Mouse (Mus musculus) neural tube, embryonic 15.5 days (tissue): Measurements from ENCODE around the gene Tbc1d9. TPM values are rescaled to one million over a fixed set of nuclear protein-coding genes. Genes with fewer than 3 reads are reported as not detected.
"Not testable (repeated sequence)": the region's sequence is repeated elsewhere in the genome, so short reads cannot be mapped to it uniquely, and the experiment has no call there.

ENCODE experiments used
- ATAC-seq: fragments of 200-750 bp; cut with Nextera tagmentation; 2 replicates; pipeline ENCODE4 v1.8.0; 2017; ENCODE audit warnings: mild to moderate bottlenecking, moderate TSS enrichment, moderate library complexity; ENCODE audit not compliant: low FRiP score
- H3K27ac ChIP-seq: fragments of 300-500 bp; sonication (generic); replicated peaks from 2 replicates; pipeline ENCODE4 v1.5.1; 2015; ENCODE audit warnings: mild to moderate bottlenecking, inconsistent platforms
- H3K27me3 ChIP-seq: fragments of 300-500 bp; sonication (generic); replicated peaks from 2 replicates; pipeline ENCODE4 v1.6.1; 2015; ENCODE audit warnings: inconsistent platforms
- H3K36me3 ChIP-seq: fragments of 300-500 bp; sonication (generic); 2 replicates; pipeline ENCODE4 v1.6.1; 2015; ENCODE audit warnings: inconsistent platforms
- H3K4me1 ChIP-seq: fragments of 300-500 bp; sonication (generic); 2 replicates; pipeline ENCODE4 v1.6.1; 2015; ENCODE audit warnings: inconsistent platforms
- H3K4me2 ChIP-seq: fragments of 300-500 bp; sonication (generic); 2 replicates; pipeline ENCODE4 v1.6.1; 2015; ENCODE audit warnings: inconsistent platforms, mild to moderate bottlenecking, moderate library complexity
- H3K4me3 ChIP-seq: fragments of 300-500 bp; sonication (generic); replicated peaks from 2 replicates; pipeline ENCODE4 v1.5.1; 2015; ENCODE audit warnings: mild to moderate bottlenecking, inconsistent platforms
- H3K9ac ChIP-seq: fragments of 300-500 bp; sonication (generic); replicated peaks from 2 replicates; pipeline ENCODE4 v1.6.1; 2015; ENCODE audit warnings: mild to moderate bottlenecking, inconsistent platforms
- H3K9me3 ChIP-seq: fragments of 300-500 bp; sonication (generic); replicated peaks from 2 replicates; pipeline ENCODE4 v1.6.1; 2016; ENCODE audit warnings: inconsistent platforms
- WGBS: fragments of 180-500 bp; shearing (Covaris S2); methylation state at CpG from one replicate; pipeline ENCODE4 v1.1.7; 2015; ENCODE audit warnings: mixed read lengths; 5-methylcytosine and 5-hydroxymethylcytosine counted together
- polyA plus RNA-seq: library from polyadenylated mRNA; unstranded; fragments of >200 nt; fragmentation: Nextera tagmentation; extraction: Ambion mirVana; gene quantifications from 2 replicates; pipeline ENCODE4 v1.2.1, GENCODE M21; 2015

The Tbc1d9 gene
- polyA plus RNA-seq, 1 experiment from 2014 or later = 14.4 TPM

- no peak overlapping the region for H3K9ac ChIP-seq
- no peak overlapping the region for H3K27ac ChIP-seq
- no peaks in the 10 kb centered on the region for H3K27me3 ChIP-seq
- no peak overlapping the region for H3K4me3 ChIP-seq
- no peaks in the 10 kb centered on the region for H3K4me1 ChIP-seq
- ATAC-seq = no peak
- 78% methylated on average over 4 of the region's 4 CpGs for WGBS
- H3K9me3 ChIP-seq = no peaks in the 10 kb centered on the region
- no peak overlapping the region for H3K4me2 ChIP-seq
- no peaks in the 10 kb centered on the region for H3K36me3 ChIP-seq
Observed at GRCm38 (mm10) chr8:83297375-83297774, 132.2 kb downstream of the Tbc1d9 start.

GRCm38 (mm10) chr8:83300135-83300534 lies 135.0 kb downstream of the Tbc1d9 start:
- no peaks in the 10 kb centered on the region for H3K36me3 ChIP-seq
- no peaks in the 10 kb centered on the region for H3K27me3 ChIP-seq
- no peaks in the 10 kb centered on the region for H3K4me1 ChIP-seq
- H3K9ac ChIP-seq = no peak overlapping the region
- no peak for ATAC-seq
- WGBS = 73% methylated on average over 1 of the region's 1 CpGs
- H3K27ac ChIP-seq = no peak overlapping the region
- no peak overlapping the region for H3K4me2 ChIP-seq
- no peaks in the 10 kb centered on the region for H3K9me3 ChIP-seq
- H3K4me3 ChIP-seq = no peak overlapping the region

- Histone ChIP-seq H3K4me3 (no peak overlapping the region), H3K4me2 (no peak overlapping the region), H3K4me1 (no peaks in the 10 kb centered on the region), H3K36me3 (no peaks in the 10 kb centered on the region), H3K27ac (no peak overlapping the region), H3K27me3 (no peaks in the 10 kb centered on the region), H3K9ac (no peak overlapping the region), H3K9me3 (no peaks in the 10 kb centered on the region)
- ATAC-seq = no peak
- WGBS = 100% methylated on average over 1 of the region's 1 CpGs
Observed at GRCm38 (mm10) chr8:83304946-83305345, 139.8 kb downstream of the Tbc1d9 start.

GRCm38 (mm10) chr8:83309836-83310235 lies 144.7 kb downstream of the Tbc1d9 start:
- no peaks in the 10 kb centered on the region for H3K4me1 ChIP-seq
- H3K9ac ChIP-seq = no peak overlapping the region
- no peaks in the 10 kb centered on the region for H3K27me3 ChIP-seq
- H3K27ac ChIP-seq = no peak overlapping the region
- no peak overlapping the region for H3K4me3 ChIP-seq
- no peaks in the 10 kb centered on the region for H3K9me3 ChIP-seq
- peaks cover 6% of the 10 kb centered on the region; the same call in 1 of the 2 replicates for H3K36me3 ChIP-seq
- no peak for ATAC-seq
- no peak overlapping the region for H3K4me2 ChIP-seq
- WGBS = 92% methylated on average over 6 of the region's 6 CpGs

GRCm38 (mm10) chr8:83315084-83315483 lies 149.9 kb downstream of the Tbc1d9 start:
- H3K9ac ChIP-seq, ATAC-seq, H3K27me3 ChIP-seq, H3K4me3 ChIP-seq, H3K9me3 ChIP-seq, H3K4me1 ChIP-seq, H3K4me2 ChIP-seq, H3K27ac ChIP-seq: not testable (repeated sequence)
- H3K36me3 ChIP-seq = peaks cover 38% of the 10 kb centered on the region
- 91% methylated on average over 4 of the region's 4 CpGs for WGBS

GRCm38 (mm10) chr8:83315691-83316090 lies 150.5 kb downstream of the Tbc1d9 start:
- Histone ChIP-seq H3K4me1 (no peaks in the 10 kb centered on the region), H3K4me2 (no peak overlapping the region), H3K27ac (no peak overlapping the region), H3K27me3 (no peaks in the 10 kb centered on the region), H3K36me3 (peaks cover 43% of the 10 kb centered on the region), H3K4me3 (no peak overlapping the region), H3K9me3 (no peaks in the 10 kb centered on the region), H3K9ac (no peak overlapping the region)
- no peak for ATAC-seq
- WGBS = 64% methylated on average over 2 of the region's 2 CpGs

GRCm38 (mm10) chr8:83320543-83320942 lies 155.4 kb downstream of the Tbc1d9 start:
- WGBS = 77% methylated on average over 3 of the region's 3 CpGs
- Histone ChIP-seq H3K9ac (no peak overlapping the region), H3K9me3 (no peaks in the 10 kb centered on the region), H3K27me3 (no peaks in the 10 kb centered on the region), H3K4me2 (no peak overlapping the region), H3K4me1 (no peaks in the 10 kb centered on the region), H3K27ac (no peak overlapping the region), H3K36me3 (peaks cover 62% of the 10 kb centered on the region), H3K4me3 (no peak overlapping the region)
- no peak for ATAC-seq

GRCm38 (mm10) chr8:83322374-83322773 lies 157.2 kb downstream of the Tbc1d9 start:
- peaks cover 48% of the 10 kb centered on the region for H3K36me3 ChIP-seq
- H3K27me3 ChIP-seq = no peaks in the 10 kb centered on the region
- peaks cover 3% of the 10 kb centered on the region; the same call in 1 of the 2 replicates for H3K4me1 ChIP-seq
- no peak overlapping the region for H3K9ac ChIP-seq
- no peaks in the 10 kb centered on the region for H3K9me3 ChIP-seq
- ATAC-seq = no peak
- H3K4me2 ChIP-seq = no peak overlapping the region
- 90% methylated on average over 6 of the region's 6 CpGs for WGBS
- H3K4me3 ChIP-seq = no peak overlapping the region
- H3K27ac ChIP-seq = no peak overlapping the region

Other genes with a start within 250 kb of the Tbc1d9 start
- gene Gm10645, start 818 bp downstream of the Tbc1d9 start, polyA plus RNA-seq = 5.5 and 6.2 TPM in 2 replicates
- 0.12 TPM in 1 of 2 replicates, not detected in the other for gene Ucp1, start 125.0 kb downstream of the Tbc1d9 start, polyA plus RNA-seq
- gene Elmod2, start 167.1 kb downstream of the Tbc1d9 start, polyA plus RNA-seq = 17.9 and 19.7 TPM in 2 replicates
- not detected in 2 replicates for gene Mgat4d, start 183.1 kb downstream of the Tbc1d9 start, polyA plus RNA-seq
- 15.9 and 17.2 TPM in 2 replicates for gene Clgn, start 224.5 kb downstream of the Tbc1d9 start, polyA plus RNA-seq